Mouse (Mus musculus) megakaryocyte, embryonic 14.5 days (primary cell): ENCODE measurements at regions not wholly inside any gene's neighbourhood (a gene's known extent, or its start where the extent isn't known, plus 50 kb on each side); places are given as distances from the start of the nearest gene placed in this dataset.

Source experiments
- FLI1 ChIP-seq: IDR thresholded peaks from 2 replicates; pipeline ENCODE4 v1.6.1; 2012; ENCODE audit warnings: low read length, inconsistent platforms, mixed read lengths
- GATA1 ChIP-seq: IDR thresholded peaks from 3 replicates; pipeline ENCODE4 v1.6.1; 2012; ENCODE audit warnings: mixed read lengths, low read length, inconsistent platforms, borderline replicate concordance

GRCm38 (mm10) chr13:101860704-101861103, 92.7 kb upstream of the Pik3r1 start:
- TF ChIP-seq GATA1 (no peak), FLI1 (no peak)
